Mouse (Mus musculus) right cerebral cortex, postnatal 10 days (tissue): ENCODE results near the gene Slc8a3.
A peak's percentile ranks its signal among the peaks of the same experiment; 100 is the strongest.
"Not testable (repeated sequence)": the region's sequence is repeated elsewhere in the genome, so short reads cannot be mapped to it uniquely, and the experiment has no call there.

Experiments
- DNase-seq, 2 experiments: peaks; one replicate each; pipeline ENCODE4 v3.0.0; 2021; ENCODE audit warnings: low spot score in 2 of 2

Slc8a3 gene

DNA sequence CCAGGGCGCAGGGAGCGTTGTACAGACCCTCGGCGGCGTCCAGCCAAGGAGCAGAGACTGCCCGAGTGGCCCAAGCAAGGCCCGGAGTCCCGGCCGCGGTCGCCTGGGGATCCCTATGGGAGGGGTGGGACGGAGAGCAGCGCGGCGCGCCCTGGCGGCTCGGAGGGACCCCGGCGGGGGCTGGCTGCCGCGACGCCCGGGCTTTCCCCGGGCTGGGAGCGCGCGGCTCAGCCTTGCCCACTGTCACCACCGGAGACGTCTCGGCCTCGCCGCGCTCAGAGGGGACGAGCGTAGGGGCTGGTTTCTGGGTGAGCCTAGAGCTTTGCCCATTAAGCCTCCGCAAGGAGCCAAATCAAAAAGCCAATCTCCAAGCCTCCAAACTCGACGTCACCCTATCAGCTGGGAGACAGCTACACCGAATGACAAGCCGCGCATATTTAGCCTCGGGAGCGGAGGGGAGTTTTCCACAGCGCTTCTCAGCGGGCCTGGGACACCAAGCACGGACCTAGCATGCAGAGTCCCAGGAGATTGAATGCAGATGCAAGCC is at the start of gene Slc8a3:
Gene Slc8a3 (minus strand): TSS at position 306 of the 547 bp plus-strand sequence.
- DNase-seq: peak; percentile 83 to 88

- not testable (repeated sequence) for DNase-seq
Observed at GRCm38 (mm10) chr12:81379364-81379763, 46.4 kb upstream of the Slc8a3 start, which contains the start of gene Gm4787. TSS of gene Gm4787 (minus strand) at chr12:81379464.

DNA sequence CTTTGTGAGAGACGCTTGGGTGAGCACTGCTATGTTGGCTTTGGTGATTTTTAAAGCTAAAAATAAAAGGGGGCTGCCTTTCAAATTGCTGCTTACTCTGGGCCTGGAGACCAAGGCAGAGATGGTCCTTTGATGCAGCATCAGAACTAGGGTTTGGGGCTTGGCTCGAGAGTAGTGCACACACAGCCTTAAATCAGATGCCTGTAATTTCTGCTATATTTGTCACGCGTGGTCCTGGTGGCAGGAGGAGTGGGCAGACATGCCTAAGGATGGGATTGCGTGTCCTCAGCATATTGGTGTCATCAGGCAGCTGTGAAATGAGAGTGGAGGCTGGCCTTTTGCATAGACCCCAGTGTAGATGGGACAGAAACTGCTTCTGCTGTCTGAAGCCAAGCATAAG is 861 bp upstream of the Slc8a3 start:
- no peak for DNase-seq

DNA sequence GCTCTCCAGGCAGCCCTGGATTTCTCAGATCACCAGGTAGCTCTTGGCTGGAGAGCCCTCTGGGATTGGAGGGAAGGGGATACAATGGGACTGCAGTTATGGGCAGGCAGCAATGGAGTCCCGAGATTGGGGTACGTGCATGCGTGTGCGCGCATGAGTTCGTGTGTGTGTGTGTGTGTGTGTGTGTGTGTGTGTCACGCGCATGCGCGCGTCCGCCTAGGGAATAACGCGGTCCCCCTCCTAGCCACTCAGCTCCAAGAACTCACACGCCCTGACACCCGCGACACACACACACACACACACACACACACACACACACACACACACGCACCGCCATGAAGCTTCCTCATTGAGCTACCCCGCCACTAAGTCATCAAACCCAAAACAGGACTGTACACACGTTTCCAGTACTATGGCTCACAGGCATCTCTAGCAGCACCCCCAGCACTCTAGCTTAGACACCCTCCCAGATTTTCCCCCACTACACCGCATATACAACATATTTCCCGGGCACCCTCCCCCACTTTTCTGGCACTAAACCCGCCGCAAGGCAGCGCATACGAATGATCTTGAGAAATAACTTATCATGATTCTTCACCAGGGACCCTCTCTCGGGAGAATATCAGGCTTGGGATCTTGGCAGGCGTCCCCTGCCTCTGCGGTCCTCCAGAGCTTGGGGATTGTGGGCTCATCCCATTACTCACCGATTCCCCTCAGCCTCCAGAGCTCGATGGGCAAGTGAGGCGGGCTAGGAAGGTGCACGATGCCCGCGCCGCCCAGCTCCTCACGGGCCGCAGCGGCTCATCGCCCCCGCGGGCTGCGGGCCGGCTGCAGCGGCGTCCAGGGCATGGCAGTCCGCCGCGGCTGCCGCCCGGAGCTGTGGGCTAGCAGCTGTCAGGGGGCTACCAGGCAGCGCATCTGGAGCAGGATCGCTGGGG is 774 bp downstream of the Slc8a3 start:
- DNase-seq: peak; percentile 86 to 88

GRCm38 (mm10) chr12:81331046-81331638 is 1.8 kb downstream of the Slc8a3 start:
- DNase-seq: no peak

DNA sequence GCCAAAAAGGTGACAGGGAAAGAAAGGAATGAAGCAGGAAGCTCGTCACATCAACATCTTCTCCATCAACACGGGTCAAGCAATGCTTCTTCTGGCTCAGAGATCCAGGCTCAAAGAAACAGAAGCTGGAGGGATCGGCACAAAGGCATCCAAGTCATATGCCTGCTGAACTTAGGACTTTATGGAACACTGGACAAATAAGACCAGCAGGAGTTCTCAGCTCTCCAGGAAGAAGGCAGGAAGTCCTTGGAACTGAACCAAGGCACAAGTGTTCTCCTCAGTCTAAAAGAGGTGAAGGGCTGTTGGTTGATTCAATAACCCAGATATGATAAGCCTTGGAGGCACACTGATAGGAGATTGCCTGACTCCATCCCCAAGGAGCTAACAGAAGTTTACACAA is 8.0 kb downstream of the Slc8a3 start:
- no peak for DNase-seq

- DNase-seq: peak; percentile 28 to 57
Observed at GRCm38 (mm10) chr12:81324116-81324515, 8.9 kb downstream of the Slc8a3 start.

- DNase-seq: peak; percentile 24 to 46
Observed at GRCm38 (mm10) chr12:81321021-81321420, 12.0 kb downstream of the Slc8a3 start.

DNA sequence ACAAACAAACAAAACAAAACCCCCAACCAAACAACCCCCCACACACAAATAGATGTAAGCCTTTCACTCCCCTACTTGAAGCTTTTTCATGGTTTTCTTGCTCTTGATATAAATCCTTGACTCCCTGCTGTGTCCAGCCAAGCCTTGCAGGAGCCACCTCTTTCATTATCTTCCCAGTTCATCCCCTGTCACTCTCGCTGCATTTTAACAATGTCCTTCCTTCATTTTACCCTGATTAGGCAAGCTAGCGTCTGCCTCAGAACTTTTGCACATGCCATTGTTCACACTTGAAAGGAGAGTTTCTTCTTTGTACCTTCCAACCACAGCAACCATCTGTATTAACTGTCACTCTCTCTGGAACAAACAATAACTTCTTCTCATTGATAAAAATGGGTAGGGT is 15.2 kb downstream of the Slc8a3 start:
- no peak for DNase-seq

- peak; percentile 25 to 46 for DNase-seq
Observed at GRCm38 (mm10) chr12:81315953-81316352, 17.0 kb downstream of the Slc8a3 start.

- DNase-seq: no peak
Observed at GRCm38 (mm10) chr12:81303626-81304025, 29.4 kb downstream of the Slc8a3 start.

DNA sequence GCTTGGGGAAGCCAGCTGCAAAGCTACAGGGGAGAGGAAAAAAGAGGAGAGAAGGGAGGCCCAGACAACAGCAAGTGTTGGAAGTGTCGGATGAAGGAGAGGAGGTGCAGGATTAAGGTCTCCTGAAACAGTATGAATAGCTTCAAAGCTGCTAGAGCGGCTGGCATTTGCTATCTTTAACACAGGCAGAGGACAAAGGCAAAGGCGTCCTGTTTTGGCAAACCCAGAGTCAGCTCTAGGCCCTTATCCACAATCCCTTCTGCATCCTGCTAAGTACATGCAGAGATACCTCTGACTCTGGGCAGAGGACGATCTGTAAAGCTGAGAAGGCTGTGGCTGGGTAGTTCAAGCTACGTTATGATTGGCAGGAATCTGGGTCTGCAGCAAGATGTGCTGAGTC is 38.4 kb downstream of the Slc8a3 start:
- no peak for DNase-seq

DNA sequence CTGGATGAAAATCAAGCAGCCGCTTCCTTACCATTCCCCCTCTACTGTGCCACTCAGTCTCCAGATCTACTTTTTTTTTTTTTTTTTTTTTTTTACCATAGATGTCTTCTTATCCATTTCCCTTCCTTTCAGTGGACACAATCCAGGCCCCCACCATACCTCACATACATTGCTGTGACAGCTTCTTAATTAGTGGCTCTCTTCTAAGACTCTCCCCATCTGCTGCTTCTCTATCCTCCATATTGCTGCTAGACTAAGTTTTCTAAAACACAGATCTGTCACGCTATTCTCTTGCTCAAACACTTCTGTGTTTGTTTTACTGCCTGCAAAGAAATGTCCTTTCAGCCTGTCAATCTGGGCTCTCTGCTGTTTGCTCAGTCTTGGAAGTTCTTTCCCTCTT is 54.9 kb downstream of the Slc8a3 start:
- no peak for DNase-seq

GRCm38 (mm10) chr12:81274616-81275015 is 58.4 kb downstream of the Slc8a3 start:
- DNase-seq: no peak

DNA sequence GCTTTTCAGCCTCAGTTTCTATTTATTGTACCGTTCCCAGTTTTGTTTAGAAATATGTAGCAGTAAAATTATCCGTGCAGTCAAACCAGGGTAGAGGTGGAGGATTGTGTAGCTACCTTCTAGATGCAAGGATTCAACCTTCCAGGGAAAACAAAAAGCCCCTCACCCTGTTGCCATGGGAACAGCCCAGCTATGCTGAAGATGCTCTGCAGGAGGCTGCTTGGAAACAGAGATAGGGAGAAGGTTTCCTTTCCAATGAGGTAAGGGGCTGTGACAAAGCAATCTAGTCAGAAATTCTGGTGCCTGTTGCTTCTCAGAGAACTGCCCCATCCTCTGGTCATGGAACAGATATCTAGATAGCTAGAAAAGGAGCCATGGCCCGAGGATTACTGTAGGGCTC is 59.6 kb downstream of the Slc8a3 start:
- peak; percentile 52 to 60 for DNase-seq

DNA sequence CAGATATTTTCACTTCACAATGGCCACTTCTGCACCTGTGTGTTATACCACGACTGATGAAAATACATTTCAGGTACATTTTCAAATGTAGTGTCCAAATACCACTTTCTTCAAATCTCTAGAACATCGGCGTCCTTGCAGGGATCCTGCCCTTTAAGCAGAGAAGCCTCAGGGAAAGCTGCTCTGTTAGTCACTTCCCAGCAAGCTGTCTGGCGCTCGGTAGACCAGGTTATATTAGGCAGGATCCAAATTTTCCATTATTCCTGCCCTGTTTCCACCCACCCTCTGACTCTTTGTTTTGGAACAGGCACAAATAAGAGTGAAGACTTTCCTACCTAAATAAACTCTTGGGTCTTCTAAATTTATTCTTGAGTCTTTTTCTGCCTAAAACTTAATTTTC is 63.7 kb downstream of the Slc8a3 start:
- DNase-seq: no peak

DNA sequence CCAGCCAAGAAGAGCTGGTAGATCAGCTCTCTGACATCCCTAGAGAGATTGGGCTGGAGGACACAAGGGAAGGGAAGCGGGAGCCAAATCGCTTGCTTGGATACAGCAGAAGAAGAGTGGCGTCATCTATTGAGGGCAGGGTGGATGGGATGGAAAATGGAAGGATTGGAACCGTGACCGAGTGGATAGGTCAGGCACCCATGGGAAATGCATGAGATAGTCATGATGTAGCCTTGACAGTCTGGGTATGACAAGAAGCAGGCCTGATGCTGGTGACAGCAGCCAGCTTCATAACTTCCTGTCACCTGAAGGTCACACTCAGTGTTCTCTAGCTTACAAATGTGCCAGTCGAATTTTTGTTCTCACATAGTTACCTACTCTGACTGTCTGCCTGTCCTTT is 70.2 kb downstream of the Slc8a3 start:
- DNase-seq: no peak

DNA sequence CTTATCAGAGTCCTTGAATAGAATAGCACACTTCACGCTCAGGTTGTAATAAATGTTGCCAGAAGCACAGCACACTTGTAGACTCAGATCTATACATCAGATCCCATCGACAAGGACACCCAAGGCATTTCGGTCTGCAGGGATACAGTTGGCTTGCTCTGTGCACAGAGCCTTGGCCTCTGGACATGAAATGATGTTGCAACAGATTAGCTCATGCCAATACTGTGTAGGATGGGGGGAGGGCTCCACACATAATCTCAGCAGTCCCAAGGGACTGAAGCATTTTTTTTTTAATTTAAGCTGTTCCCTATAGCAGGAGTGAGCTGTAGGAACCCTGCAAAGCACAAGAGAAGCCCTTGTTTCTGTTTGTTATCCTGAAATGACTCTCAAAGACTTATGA is 74.8 kb downstream of the Slc8a3 start:
- no peak for DNase-seq

- no peak for DNase-seq
Observed at GRCm38 (mm10) chr12:81245411-81245810, 87.6 kb downstream of the Slc8a3 start.

DNA sequence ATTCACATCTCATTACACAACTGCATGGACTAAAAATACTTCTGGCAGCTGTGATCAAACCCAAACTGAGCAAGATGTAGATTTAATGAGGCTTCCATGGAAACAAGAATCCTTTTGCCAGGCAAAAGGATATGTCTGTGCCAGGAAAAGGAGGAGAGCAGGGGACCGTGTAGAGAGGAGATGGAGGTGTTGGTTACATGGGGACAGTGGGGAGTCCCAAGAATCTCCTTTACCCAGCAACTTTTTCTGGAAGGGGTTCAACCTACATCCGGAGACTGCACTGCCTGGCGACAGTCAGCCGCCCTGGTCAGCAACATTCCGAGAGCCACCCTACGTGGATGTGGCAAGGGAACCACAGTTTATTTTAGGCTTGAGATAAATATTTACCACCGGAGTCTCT is 88.0 kb downstream of the Slc8a3 start:
- DNase-seq: peak in 1 of 2 experiments; percentile 53

- DNase-seq: no peak
Observed at GRCm38 (mm10) chr12:81244492-81244891, 88.5 kb downstream of the Slc8a3 start.

- DNase-seq: no peak
Observed at GRCm38 (mm10) chr12:81241676-81242075, 91.3 kb downstream of the Slc8a3 start.

DNA sequence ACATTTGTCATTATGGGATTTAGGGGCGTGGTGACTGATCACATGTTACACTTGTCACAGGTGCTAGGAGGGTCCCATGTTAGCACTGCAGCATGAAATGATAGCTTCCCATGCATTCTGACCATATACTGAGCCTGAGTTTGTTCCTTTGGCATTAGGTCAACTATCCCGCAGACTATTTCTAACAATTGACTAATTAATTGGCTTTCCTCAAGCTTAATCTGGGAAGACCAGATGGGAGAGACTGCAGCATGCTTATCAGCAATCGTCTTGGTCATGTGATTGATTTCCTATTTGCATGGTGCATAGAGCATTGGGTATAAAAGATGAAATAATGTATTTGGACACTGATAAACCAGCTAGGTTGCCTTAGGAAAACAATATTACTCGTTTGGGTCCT is 91.9 kb downstream of the Slc8a3 start:
- DNase-seq: no peak
